Mouse (Mus musculus) cerebellum, adult 9-11 months (tissue): ENCODE results near the gene Ipmk.

ENCODE experiments used
- DNase-seq: peaks from one replicate; pipeline ENCODE4 v3.0.0; 2022

The Ipmk gene

GRCm38 (mm10) chr10:71347509-71347949 is at the start of gene Ipmk:
Ipmk (plus strand) TSS chr10:71347763.
- peak; percentile 100 for DNase-seq

GRCm38 (mm10) chr10:71300161-71300560 is 47.4 kb upstream of the Ipmk start:
- DNase-seq, result peak; percentile 63

- DNase-seq, result no peak
Observed at GRCm38 (mm10) chr10:71302490-71302889, 45.1 kb upstream of the Ipmk start.

GRCm38 (mm10) chr10:71306190-71306589 is 41.4 kb upstream of the Ipmk start:
- no peak for DNase-seq

GRCm38 (mm10) chr10:71306759-71307158 is 40.8 kb upstream of the Ipmk start:
- DNase-seq, result no peak

- DNase-seq, result no peak
Observed at GRCm38 (mm10) chr10:71308199-71308598, 39.4 kb upstream of the Ipmk start.

- DNase-seq, result no peak
Observed at GRCm38 (mm10) chr10:71310288-71310687, 37.3 kb upstream of the Ipmk start.

- no peak for DNase-seq
Observed at GRCm38 (mm10) chr10:71314596-71314995, 33.0 kb upstream of the Ipmk start.

GRCm38 (mm10) chr10:71316056-71316455 is 31.5 kb upstream of the Ipmk start:
- no peak for DNase-seq

- DNase-seq, result no peak
Observed at GRCm38 (mm10) chr10:71316497-71316896, 31.1 kb upstream of the Ipmk start.

GRCm38 (mm10) chr10:71323669-71324068 is 23.9 kb upstream of the Ipmk start:
- DNase-seq, result no peak

- DNase-seq, result no peak
Observed at GRCm38 (mm10) chr10:71326123-71326522, 21.4 kb upstream of the Ipmk start.

GRCm38 (mm10) chr10:71326789-71327188 is 20.8 kb upstream of the Ipmk start:
- DNase-seq, result peak; percentile 62

- no peak for DNase-seq
Observed at GRCm38 (mm10) chr10:71327386-71327785, 20.2 kb upstream of the Ipmk start.

GRCm38 (mm10) chr10:71328382-71328781 is 19.2 kb upstream of the Ipmk start:
- DNase-seq, result no peak

GRCm38 (mm10) chr10:71328870-71329269 is 18.7 kb upstream of the Ipmk start:
- no peak for DNase-seq

GRCm38 (mm10) chr10:71329295-71329694 is 18.3 kb upstream of the Ipmk start:
- DNase-seq, result no peak

- DNase-seq, result no peak
Observed at GRCm38 (mm10) chr10:71330070-71330469, 17.5 kb upstream of the Ipmk start.

- DNase-seq, result no peak
Observed at GRCm38 (mm10) chr10:71331908-71332307, 15.7 kb upstream of the Ipmk start.

- DNase-seq, result no peak
Observed at GRCm38 (mm10) chr10:71332376-71332775, 15.2 kb upstream of the Ipmk start.

- no peak for DNase-seq
Observed at GRCm38 (mm10) chr10:71332859-71333258, 14.7 kb upstream of the Ipmk start.

- DNase-seq, result no peak
Observed at GRCm38 (mm10) chr10:71337733-71338132, 9.8 kb upstream of the Ipmk start.

- DNase-seq, result no peak
Observed at GRCm38 (mm10) chr10:71338156-71338905, 9.2 kb upstream of the Ipmk start.

- no peak for DNase-seq
Observed at GRCm38 (mm10) chr10:71339463-71339862, 8.1 kb upstream of the Ipmk start.

- DNase-seq, result no peak
Observed at GRCm38 (mm10) chr10:71340195-71340594, 7.4 kb upstream of the Ipmk start.
